ENCODE assay signal across 12 mouse cellular contexts in the genomic region with DNA sequence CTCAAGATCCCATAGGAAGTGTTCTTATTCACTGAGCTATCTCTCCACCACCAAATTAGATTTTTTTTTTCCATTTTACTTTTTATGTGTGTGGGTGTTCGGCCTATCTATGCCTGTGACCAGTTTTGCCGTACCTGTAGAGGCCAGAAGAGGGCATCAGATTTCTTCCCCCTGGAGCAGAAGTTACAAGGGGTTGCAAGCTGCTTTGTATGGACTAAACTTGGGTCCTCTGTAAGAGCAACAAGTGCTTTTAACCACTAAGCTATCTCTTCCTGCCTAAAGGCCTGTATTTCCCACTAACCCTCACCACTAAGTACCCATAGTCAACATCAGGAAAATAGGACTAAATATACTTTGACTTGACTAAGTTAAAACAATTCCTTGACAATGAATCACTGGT. TPM values are rescaled to one million over a fixed set of nuclear protein-coding genes. Genes with fewer than 3 reads are reported as not detected.
A peak's percentile ranks its signal among the peaks of the same experiment; 100 is the strongest.
DNase-seq lines count a peak whose midpoint lies in the region; ATAC-seq lines count a peak whose summit lies in the region.
"Had no signal": no experiment of that assay in that cellular context is flagged by ENCODE, and none has a peak within 500 bp of the region (broad histone marks: within the 10 kb centered on the region; RNA-seq: fewer than 3 reads in every experiment).

No protein-coding gene starts in this region.

- ATAC-seq in cerebellum, adult (ENCODE audit: insufficient number of reproducible peaks, low FRiP score, low TSS enrichment), result no peak

- H3K4me3 ChIP-seq in hindbrain, embryonic 10.5 days, result no peak overlapping the region
- no peak overlapping the region for H3K4me3 ChIP-seq in forebrain, embryonic 10.5 days
- H3K4me3 ChIP-seq: heart, embryonic 13.5 days had no signal

- peaks cover 53% of the 10 kb centered on the region for H3K36me3 ChIP-seq in hindbrain, embryonic 10.5 days
- H3K36me3 ChIP-seq in forebrain, embryonic 10.5 days (replicated peaks), result peaks cover 46% of the 10 kb centered on the region

- DNase-seq in cerebellum, postnatal 10 days, result peak; percentile 50 to 60
- DNase-seq in layer of hippocampus, postnatal 10 days (ENCODE audit: low spot score in 2 of 2), result peak; percentile 37 to 43
- no peak for DNase-seq in layer of hippocampus, adult 9-10 months (ENCODE audit: low spot score)
- DNase-seq in 416B (ENCODE audit: low read depth) (peak; percentile 58), ZHBTc4 (ENCODE audit: low read depth, low spot score) (peak; percentile 52)
- no peak for DNase-seq in hindbrain, embryonic 10.5 days (ENCODE audit: low spot score)
- DNase-seq in forebrain, embryonic 10.5 days (ENCODE audit: extremely low spot score, low spot score), result no peak

- H3K27me3 ChIP-seq in hindbrain, embryonic 10.5 days (ENCODE audit: insufficient read depth, poor library complexity, severe bottlenecking), result no peaks in the 10 kb centered on the region
- H3K27me3 ChIP-seq in forebrain, embryonic 10.5 days (ENCODE audit: poor library complexity, severe bottlenecking), result no peaks in the 10 kb centered on the region

- WGBS in hindbrain, embryonic 10.5 days, result 88% methylated on average over 2 of the region's 2 CpGs
- 81% methylated on average over 2 of the region's 2 CpGs for WGBS in forebrain, embryonic 10.5 days

- no peaks in the 10 kb centered on the region for H3K4me1 ChIP-seq in hindbrain, embryonic 10.5 days (replicated peaks)
- H3K4me1 ChIP-seq in forebrain, embryonic 10.5 days, result 0 out of 2 replicates have a peak, but pooled peaks cover 2% of the 10 kb centered on the region

- H3K27ac ChIP-seq in hindbrain, embryonic 10.5 days, result no peak overlapping the region
- no peak overlapping the region for H3K27ac ChIP-seq in forebrain, embryonic 10.5 days
- H3K27ac ChIP-seq: heart, embryonic 13.5 days had no signal

- H3K9me3 ChIP-seq in hindbrain, embryonic 10.5 days, result no peaks in the 10 kb centered on the region
- H3K9me3 ChIP-seq in forebrain, embryonic 10.5 days, result no peaks in the 10 kb centered on the region
- H3K9me3 ChIP-seq: heart, embryonic 13.5 days had no signal

RNA-seq across cellular contexts. Expression of gene Heatr6, which starts 31.2 kb away (rescaled TPM):
- 10 to 100 TPM; 19.6 to 20.8 TPM for total RNA-seq in layer of hippocampus, postnatal 10 days (2021)
- 30.0 and 30.1 TPM in 2 replicates for polyA plus RNA-seq in hindbrain, embryonic 10.5 days (2016; fragmentation: Nextera tagmentation; extraction: Ambion mirVana)
- 27.9 and 28.4 TPM in 2 replicates for polyA plus RNA-seq in forebrain, embryonic 10.5 days (2016; fragmentation: Nextera tagmentation; extraction: Ambion mirVana)

RNA-seq across cellular contexts. Expression of gene Wfdc21, which starts 37.9 kb away (rescaled TPM):
- total RNA-seq in layer of hippocampus, postnatal 10 days (2021), result not detected
- not detected in 2 replicates for polyA plus RNA-seq in hindbrain, embryonic 10.5 days (2016; fragmentation: Nextera tagmentation; extraction: Ambion mirVana)
- polyA plus RNA-seq in forebrain, embryonic 10.5 days (2016; fragmentation: Nextera tagmentation; extraction: Ambion mirVana), result not detected in 2 replicates
- total RNA-seq: left cerebral cortex, adult 18-20 months had no signal
- polyA plus RNA-seq: heart, embryonic 13.5 days; neural tube, embryonic 11.5 days; stomach, embryonic 14.5 days had no signal

Comparison
In these comparisons a context has a peak if more than half of its experiments do, and no peak if none do; other contexts are left out.
1. DNase-seq: peak in cerebellum, postnatal 10 days (2 of 2), layer of hippocampus, postnatal 10 days (2 of 2), 416B (single experiment) and ZHBTc4 (single experiment); none in layer of hippocampus, adult 9-10 months (single experiment), hindbrain, embryonic 10.5 days (single experiment) and forebrain, embryonic 10.5 days (single experiment).